Mouse (Mus musculus): ENCODE data around the gene D130043K22Rik. TPM values are rescaled to one million over a fixed set of nuclear protein-coding genes. Genes with fewer than 3 reads are reported as not detected.
A peak's percentile ranks its signal among the peaks of the same experiment; 100 is the strongest.

D130043K22Rik gene
- polyA plus RNA-seq, 2 experiments = 0.06 to 0.11 TPM

GRCm38 (mm10) chr13:24942512-24943282, 97.8 kb downstream of the D130043K22Rik start, which contains the start of gene Gpld1:
Gpld1 (plus strand) TSS chr13:24943152.
- H3K4me3 ChIP-seq (ENCODE audit: insufficient read depth in 1 of 2, low read depth in 2 of 2, low read length in 2 of 2) = peak within 1 kb of the TSS in 1 of 2 experiments; percentile 21; a peak in 1 of 4 replicates
- ATAC-seq (ENCODE audit: insufficient read depth) = peak; percentile 39; the same call in 1 of the 2 replicates

DNA sequence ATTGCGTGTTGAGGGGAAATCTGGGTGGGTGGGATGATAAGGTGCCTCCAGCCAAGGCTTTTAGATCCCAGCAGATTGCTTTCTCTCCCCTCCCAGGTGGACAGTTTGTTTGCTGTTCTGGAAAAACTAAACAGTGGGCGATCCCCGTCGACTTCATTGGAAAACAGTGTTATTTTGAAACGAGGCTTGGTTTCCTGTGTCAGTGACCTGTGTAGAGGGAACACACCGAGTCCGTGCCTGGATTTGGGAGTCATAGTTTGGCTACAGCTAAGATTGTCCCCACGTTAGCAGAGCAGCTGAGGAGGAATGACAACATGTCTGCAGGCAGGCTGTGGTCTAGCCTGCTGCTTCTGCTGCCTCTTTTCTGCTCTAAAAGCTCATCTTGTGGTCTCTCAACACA, 98.4 kb downstream of the D130043K22Rik start:
- Histone ChIP-seq H3K27me3 (ENCODE audit: control insufficient read depth, insufficient read depth, low read length) (peaks cover 10% of the 10 kb centered on the region), H3K4me3 (ENCODE audit: insufficient read depth in 1 of 2, low read depth in 2 of 2, low read length in 2 of 2) (peak overlapping the region in 1 of 2 experiments; percentile 21; a peak in 1 of 4 replicates), H3K36me3 (replicated peaks; ENCODE audit: control insufficient read depth, insufficient read depth, low read depth) (no peaks in the 10 kb centered on the region), H3K27ac (no peak overlapping the region), H3K9me3 (ENCODE audit: control insufficient read depth, low read length) (no peaks in the 10 kb centered on the region), H3K9ac (replicated peaks) (no peak overlapping the region), H3K4me1 (replicated peaks; ENCODE audit: control insufficient read depth in 2 of 2, insufficient read depth in 2 of 2, low read length in 1 of 2) (peaks cover 0 to 4% of the 10 kb centered on the region in 2 experiments; a peak in 1 of 4 replicates), H3K4me2 (ENCODE audit: low read depth) (peak overlapping the region; percentile 24)
- DNase-seq (ENCODE audit: low read depth in 3 of 3, low spot score in 3 of 3) = no peak
- TF ChIP-seq CTCF (IDR thresholded peaks at IDR 0.05; ENCODE audit: low read depth) (no peak), EP300 (IDR thresholded peaks at IDR 0.05; ENCODE audit: low read depth) (no peak)
- 39% methylated on average over 8 of the region's 8 CpGs for WGBS (ENCODE audit: insufficient replicate concordance)
- ATAC-seq (ENCODE audit: insufficient read depth) = no peak

More at GRCm38 (mm10) chr13:24942512-24943282, 97.8 kb downstream of the D130043K22Rik start, which contains the start of gene Gpld1:
- Histone ChIP-seq H3K36me3 (replicated peaks; ENCODE audit: control insufficient read depth, insufficient read depth, low read depth) (no peaks in the 10 kb centered on the region), H3K4me1 (replicated peaks; ENCODE audit: control insufficient read depth in 2 of 2, insufficient read depth in 2 of 2, low read length in 1 of 2) (peaks cover 0 to 4% of the 10 kb centered on the region in 2 experiments; a peak in 1 of 4 replicates), H3K9me3 (ENCODE audit: control insufficient read depth, low read length) (no peaks in the 10 kb centered on the region), H3K4me2 (ENCODE audit: low read depth) (peak within 1 kb of the TSS; percentile 24), H3K9ac (replicated peaks) (no peak within 1 kb of the TSS), H3K27me3 (ENCODE audit: control insufficient read depth, insufficient read depth, low read length) (peaks cover 16% of the 10 kb centered on the region), H3K27ac (no peak within 1 kb of the TSS)
- TF ChIP-seq EP300 (IDR thresholded peaks at IDR 0.05; ENCODE audit: low read depth) = no peak
- TF ChIP-seq CTCF (IDR thresholded peaks at IDR 0.05; ENCODE audit: low read depth) = no peak
- 50% methylated on average over 17 of the region's 17 CpGs for WGBS (ENCODE audit: insufficient replicate concordance)
- DNase-seq (ENCODE audit: low read depth in 3 of 3, low spot score in 3 of 3) = no peak

DNA sequence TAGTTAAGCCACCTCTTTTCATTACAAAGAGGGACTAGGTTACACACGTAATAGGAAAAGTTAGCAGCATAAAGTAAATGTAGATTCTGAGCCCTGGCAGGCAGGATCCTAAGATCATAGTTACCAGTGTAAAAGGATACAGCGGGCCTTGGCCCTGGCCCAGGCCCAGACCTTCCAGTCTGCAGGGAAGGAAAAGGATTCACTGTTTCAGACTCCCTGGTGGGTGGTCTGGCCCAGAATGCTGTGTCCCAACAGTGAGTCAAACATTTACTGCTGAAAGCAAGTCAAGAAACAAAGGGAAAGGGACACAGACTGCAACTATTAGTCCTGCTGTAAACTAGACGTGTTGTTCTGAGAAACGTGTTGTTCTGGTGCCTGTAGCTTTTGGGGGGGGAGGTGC, 100.6 kb downstream of the D130043K22Rik start:
- DNase-seq (ENCODE audit: low read depth in 3 of 3, low spot score in 3 of 3) (no peak), ATAC-seq (ENCODE audit: insufficient read depth) (no peak)
- Histone ChIP-seq H3K4me2 (ENCODE audit: low read depth) (no peak overlapping the region), H3K36me3 (replicated peaks; ENCODE audit: control insufficient read depth, insufficient read depth, low read depth) (no peaks in the 10 kb centered on the region), H3K4me1 (replicated peaks; ENCODE audit: control insufficient read depth in 2 of 2, insufficient read depth in 2 of 2, low read length in 1 of 2) (peaks cover 0 to 8% of the 10 kb centered on the region in 2 experiments; a peak in 2 of 4 replicates), H3K9ac (replicated peaks) (no peak overlapping the region), H3K27me3 (ENCODE audit: control insufficient read depth, insufficient read depth, low read length) (no peaks in the 10 kb centered on the region), H3K9me3 (ENCODE audit: control insufficient read depth, low read length) (no peaks in the 10 kb centered on the region), H3K4me3 (ENCODE audit: insufficient read depth in 1 of 2, low read depth in 2 of 2, low read length in 2 of 2) (no peak overlapping the region), H3K27ac (no peak overlapping the region)
- WGBS (ENCODE audit: insufficient replicate concordance) = 38% methylated on average over 4 of the region's 4 CpGs
- no peak for TF ChIP-seq EP300 (IDR thresholded peaks at IDR 0.05; ENCODE audit: low read depth)
- TF ChIP-seq CTCF (IDR thresholded peaks at IDR 0.05; ENCODE audit: low read depth) = no peak

GRCm38 (mm10) chr13:24947158-24947557, 102.2 kb downstream of the D130043K22Rik start:
- peaks cover 0 to 8% of the 10 kb centered on the region in 2 experiments; a peak in 2 of 4 replicates for H3K4me1 ChIP-seq (replicated peaks; ENCODE audit: control insufficient read depth in 2 of 2, insufficient read depth in 2 of 2, low read length in 1 of 2)
- H3K27ac ChIP-seq = no peak overlapping the region
- ATAC-seq (ENCODE audit: insufficient read depth) (peak; percentile 43; the same call in 1 of the 2 replicates), DNase-seq (ENCODE audit: low read depth in 3 of 3, low spot score in 3 of 3) (no peak)
- no peak overlapping the region for H3K4me3 ChIP-seq (ENCODE audit: insufficient read depth in 1 of 2, low read depth in 2 of 2, low read length in 2 of 2)
- no peak overlapping the region for H3K9ac ChIP-seq (replicated peaks)
- no peak overlapping the region for H3K4me2 ChIP-seq (ENCODE audit: low read depth)
- no peaks in the 10 kb centered on the region for H3K9me3 ChIP-seq (ENCODE audit: control insufficient read depth, low read length)
- H3K27me3 ChIP-seq (ENCODE audit: control insufficient read depth, insufficient read depth, low read length) = no peaks in the 10 kb centered on the region
- no peaks in the 10 kb centered on the region for H3K36me3 ChIP-seq (replicated peaks; ENCODE audit: control insufficient read depth, insufficient read depth, low read depth)
- 44% methylated on average over 5 of the region's 5 CpGs for WGBS (ENCODE audit: insufficient replicate concordance)
- no peak for TF ChIP-seq EP300 (IDR thresholded peaks at IDR 0.05; ENCODE audit: low read depth)
- TF ChIP-seq CTCF (IDR thresholded peaks at IDR 0.05; ENCODE audit: low read depth) = no peak

GRCm38 (mm10) chr13:24948870-24949269, 103.9 kb downstream of the D130043K22Rik start:
- TF ChIP-seq EP300 (IDR thresholded peaks at IDR 0.05; ENCODE audit: low read depth) (no peak), CTCF (IDR thresholded peaks at IDR 0.05; ENCODE audit: low read depth) (no peak)
- H3K4me2 ChIP-seq (ENCODE audit: low read depth) = no peak overlapping the region
- ATAC-seq (ENCODE audit: insufficient read depth) (no peak), DNase-seq (ENCODE audit: low read depth in 3 of 3, low spot score in 3 of 3) (no peak)
- no peaks in the 10 kb centered on the region for H3K9me3 ChIP-seq (ENCODE audit: control insufficient read depth, low read length)
- H3K27me3 ChIP-seq (ENCODE audit: control insufficient read depth, insufficient read depth, low read length) = no peaks in the 10 kb centered on the region
- H3K9ac ChIP-seq (replicated peaks) = no peak overlapping the region
- peaks cover 0 to 4% of the 10 kb centered on the region in 2 experiments; a peak in 2 of 4 replicates for H3K4me1 ChIP-seq (replicated peaks; ENCODE audit: control insufficient read depth in 2 of 2, insufficient read depth in 2 of 2, low read length in 1 of 2)
- WGBS (ENCODE audit: insufficient replicate concordance) = 71% methylated on average over 6 of the region's 6 CpGs
- H3K27ac ChIP-seq = no peak overlapping the region
- no peaks in the 10 kb centered on the region for H3K36me3 ChIP-seq (replicated peaks; ENCODE audit: control insufficient read depth, insufficient read depth, low read depth)
- no peak overlapping the region for H3K4me3 ChIP-seq (ENCODE audit: insufficient read depth in 1 of 2, low read depth in 2 of 2, low read length in 2 of 2)

Other genes with a start within 250 kb of the D130043K22Rik start
- not detected in 2 replicates for gene Armh2, start 103.9 kb upstream of the D130043K22Rik start, polyA plus RNA-seq (2012; rRNA removed)
- gene Armh2, start 103.9 kb upstream of the D130043K22Rik start, polyA plus RNA-seq (2014; fragmentation: Nextera tagmentation; extraction: Ambion mirVana) = not detected in 2 replicates
- 32.1 and 65.7 TPM in 2 replicates for gene Gmnn, start 83.2 kb upstream of the D130043K22Rik start, polyA plus RNA-seq (2012; rRNA removed)
- 149 and 153 TPM in 2 replicates for gene Gmnn, start 83.2 kb upstream of the D130043K22Rik start, polyA plus RNA-seq (2014; fragmentation: Nextera tagmentation; extraction: Ambion mirVana)
- gene BC005537, start 43.5 kb upstream of the D130043K22Rik start, polyA plus RNA-seq (2012; rRNA removed) = 17.4 and 33.5 TPM in 2 replicates
- gene BC005537, start 43.5 kb upstream of the D130043K22Rik start, polyA plus RNA-seq (2014; fragmentation: Nextera tagmentation; extraction: Ambion mirVana) = 13.7 and 14.5 TPM in 2 replicates
- 26.2 and 38.2 TPM in 2 replicates for gene Acot13, start 13.6 kb upstream of the D130043K22Rik start, polyA plus RNA-seq (2012; rRNA removed)
- 61.9 and 67.0 TPM in 2 replicates for gene Acot13, start 13.6 kb upstream of the D130043K22Rik start, polyA plus RNA-seq (2014; fragmentation: Nextera tagmentation; extraction: Ambion mirVana)
- 17.0 and 21.8 TPM in 2 replicates for gene Tdp2, start 13.5 kb upstream of the D130043K22Rik start, polyA plus RNA-seq (2012; rRNA removed)
- 25.0 and 26.4 TPM in 2 replicates for gene Tdp2, start 13.5 kb upstream of the D130043K22Rik start, polyA plus RNA-seq (2014; fragmentation: Nextera tagmentation; extraction: Ambion mirVana)
- gene Aldh5a1, start 92.5 kb downstream of the D130043K22Rik start, polyA plus RNA-seq (2012; rRNA removed) = 2.2 and 3.1 TPM in 2 replicates
- 2.1 and 2.7 TPM in 2 replicates for gene Aldh5a1, start 92.5 kb downstream of the D130043K22Rik start, polyA plus RNA-seq (2014; fragmentation: Nextera tagmentation; extraction: Ambion mirVana)
- gene Gpld1, start 98.0 kb downstream of the D130043K22Rik start, polyA plus RNA-seq (2012; rRNA removed) = 2.3 and 3.1 TPM in 2 replicates
- gene Gpld1, start 98.0 kb downstream of the D130043K22Rik start, polyA plus RNA-seq (2014; fragmentation: Nextera tagmentation; extraction: Ambion mirVana) = 5.8 and 5.9 TPM in 2 replicates
- gene Mrs2, start 175.2 kb downstream of the D130043K22Rik start, polyA plus RNA-seq (2012; rRNA removed) = 4.9 and 8.4 TPM in 2 replicates
- gene Mrs2, start 175.2 kb downstream of the D130043K22Rik start, polyA plus RNA-seq (2014; fragmentation: Nextera tagmentation; extraction: Ambion mirVana) = 16.6 and 17.7 TPM in 2 replicates
- 0.03 and 0.08 TPM in 2 replicates for gene Dcdc2a, start 210.9 kb downstream of the D130043K22Rik start, polyA plus RNA-seq (2012; rRNA removed)
- 0.27 TPM in 1 of 2 replicates, not detected in the other for gene Dcdc2a, start 210.9 kb downstream of the D130043K22Rik start, polyA plus RNA-seq (2014; fragmentation: Nextera tagmentation; extraction: Ambion mirVana)

Data from liver, embryonic 14.5 days (tissue).